Mouse (Mus musculus): Measurements from ENCODE around the gene St5.
A peak's percentile ranks its signal among the peaks of the same experiment; 100 is the strongest.

The St5 gene

GRCm38 (mm10) chr7:109641102-109641501 lies 62.3 kb downstream of the St5 start:
- peak; percentile 33 for DNase-seq (ENCODE audit: low read depth)

- DNase-seq (ENCODE audit: low read depth) = peak; percentile 74
Measured at GRCm38 (mm10) chr7:109637391-109637790, 66.0 kb downstream of the St5 start.

GRCm38 (mm10) chr7:109636086-109636792 lies 67.2 kb downstream of the St5 start:
- DNase-seq (ENCODE audit: low read depth) = peak; percentile 50

DNA sequence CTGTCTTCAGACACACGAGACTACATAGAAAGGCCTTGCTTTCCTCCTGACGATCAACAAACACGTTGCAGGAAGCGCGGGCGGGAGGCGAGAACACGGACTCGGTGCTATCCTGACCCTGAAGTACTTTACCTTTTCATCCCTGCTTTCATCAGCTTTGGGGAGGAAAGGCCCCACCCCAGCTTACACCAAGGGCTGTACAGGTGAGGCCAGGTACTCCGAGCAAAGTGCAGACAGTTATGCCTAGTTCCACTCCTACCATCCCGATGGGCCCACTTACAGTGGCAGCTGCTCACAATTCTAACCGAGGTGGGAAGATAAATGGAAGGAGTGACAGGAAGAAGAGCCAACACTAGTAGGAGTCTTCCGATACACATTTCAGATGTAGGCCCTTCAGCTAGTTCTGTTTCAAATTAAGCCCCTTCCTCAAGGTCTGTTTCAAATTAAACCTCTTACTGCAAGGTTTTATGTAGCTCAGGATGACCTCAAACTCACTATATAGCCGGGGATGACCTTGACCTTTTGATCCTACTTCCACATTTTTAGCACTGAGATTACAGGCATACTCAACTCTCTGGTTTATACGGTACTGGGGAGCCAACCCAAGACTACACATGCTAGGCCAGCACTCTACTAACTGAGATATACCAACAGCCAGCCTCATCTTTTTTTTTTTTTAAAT lies 69.9 kb downstream of the St5 start:
- no peak for DNase-seq (ENCODE audit: low read depth)

- DNase-seq (ENCODE audit: low read depth) = no peak
Measured at GRCm38 (mm10) chr7:109631330-109631729, 72.1 kb downstream of the St5 start.

DNA sequence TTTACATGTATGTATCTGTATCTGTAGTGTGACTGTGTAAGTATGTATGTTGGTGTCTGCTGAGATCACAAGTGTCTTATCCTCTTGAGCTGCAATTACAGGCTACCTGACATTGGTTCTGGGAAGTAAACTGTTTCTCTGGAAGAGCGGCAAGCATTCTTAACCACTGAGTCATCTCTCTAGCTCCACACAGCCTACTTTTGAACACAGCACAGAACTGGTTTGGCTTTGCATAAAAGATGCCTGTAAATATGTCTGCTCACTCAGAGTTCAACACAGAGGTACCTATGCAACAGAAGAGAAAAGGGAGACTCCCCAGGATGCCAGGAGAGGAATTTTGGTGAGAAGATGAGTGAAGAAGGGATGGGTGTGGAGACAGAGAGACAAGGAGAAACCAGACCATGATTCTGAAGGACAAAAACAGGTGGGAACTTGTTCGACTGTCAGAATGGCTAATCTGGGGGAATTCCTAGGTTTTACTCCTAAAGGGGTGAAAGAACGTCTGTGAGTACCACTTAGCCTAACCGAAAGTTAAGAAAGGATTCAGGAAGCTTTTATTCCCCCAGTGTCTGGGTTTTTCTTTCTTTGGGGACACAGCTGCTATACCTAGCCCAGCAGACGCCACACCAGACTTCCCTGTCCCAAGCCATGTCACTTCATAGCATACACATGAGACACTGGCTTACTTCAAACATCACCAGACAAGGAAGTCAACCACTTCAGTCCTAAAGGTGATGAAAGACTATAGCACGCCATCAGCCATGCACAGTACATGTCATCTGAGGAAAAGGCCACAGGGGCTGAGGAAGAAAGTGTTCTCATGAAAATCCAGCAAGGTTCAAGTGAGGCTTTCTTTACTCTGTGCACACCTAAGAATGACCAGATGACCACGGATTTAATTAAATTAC lies 73.3 kb downstream of the St5 start:
- peak; percentile 67 for DNase-seq (ENCODE audit: low read depth)

- DNase-seq (ENCODE audit: low read depth) = no peak
Measured at GRCm38 (mm10) chr7:109628935-109629609, 74.3 kb downstream of the St5 start.

GRCm38 (mm10) chr7:109627851-109628250 lies 75.6 kb downstream of the St5 start:
- peak; percentile 58 for DNase-seq (ENCODE audit: low read depth)

- DNase-seq (ENCODE audit: low read depth) = no peak
Measured at GRCm38 (mm10) chr7:109622234-109622838, 81.1 kb downstream of the St5 start.

DNA sequence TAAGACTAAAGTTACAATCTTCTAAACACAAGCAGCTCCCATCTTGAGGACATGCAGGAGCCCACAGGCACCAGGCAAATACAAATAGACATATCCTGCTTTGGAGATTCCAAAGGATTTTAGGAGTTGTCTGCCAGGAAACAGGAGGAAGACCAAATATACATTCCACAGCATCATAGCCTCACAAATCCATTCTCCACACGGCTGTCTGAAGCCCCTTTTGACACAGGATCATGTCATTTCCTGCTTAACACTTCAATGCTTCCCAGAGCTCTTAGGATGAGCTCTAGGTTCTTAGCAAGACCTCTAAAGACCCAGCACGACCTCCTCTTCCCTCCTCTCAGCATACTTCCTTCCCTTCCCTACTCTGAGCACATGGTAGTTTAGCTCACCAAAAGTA lies 82.4 kb downstream of the St5 start:
- no peak for DNase-seq (ENCODE audit: low read depth)

GRCm38 (mm10) chr7:109620288-109620687 lies 83.1 kb downstream of the St5 start:
- DNase-seq (ENCODE audit: low read depth) = no peak

DNA sequence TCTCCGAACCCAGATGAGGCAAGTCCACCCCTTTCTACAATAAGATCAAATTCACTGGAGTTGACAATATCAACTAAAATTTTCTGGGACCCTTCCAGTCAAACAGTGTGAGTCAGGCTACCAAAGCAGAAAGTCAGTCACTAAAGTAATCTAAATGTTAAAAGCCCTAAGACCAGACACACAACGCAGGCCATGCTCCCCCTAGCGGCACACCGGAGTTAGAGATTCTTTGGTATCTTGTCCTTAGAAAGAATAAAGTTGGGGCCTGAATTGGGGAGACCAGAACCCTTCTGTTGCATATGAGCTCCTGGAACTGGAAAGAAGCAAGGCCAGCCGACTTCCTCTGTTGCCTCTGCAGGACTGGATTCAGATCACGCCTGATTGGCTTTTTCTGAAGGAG lies 84.7 kb downstream of the St5 start:
- peak; percentile 81 for DNase-seq (ENCODE audit: low read depth)

DNA sequence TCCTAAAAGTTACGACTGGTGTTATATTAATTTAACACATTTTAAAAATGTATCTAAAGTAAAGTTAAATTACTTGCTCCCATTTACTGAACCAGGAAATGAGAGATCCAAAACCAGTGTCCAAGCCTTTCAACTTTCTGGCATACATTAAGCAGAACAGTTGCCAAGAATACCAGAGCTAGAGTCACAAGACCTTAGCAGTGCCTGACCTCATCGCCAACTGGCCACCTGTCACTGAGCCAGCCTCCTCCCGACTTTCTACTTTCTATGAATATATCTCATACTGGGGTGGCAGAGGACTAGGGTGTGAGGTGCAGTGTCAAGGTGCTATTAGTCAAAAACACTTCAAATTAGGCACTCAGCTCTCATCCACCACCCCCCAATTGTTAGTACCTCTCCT lies 85.6 kb downstream of the St5 start:
- DNase-seq (ENCODE audit: low read depth) = peak; percentile 63

- no peak for DNase-seq (ENCODE audit: low read depth)
Measured at GRCm38 (mm10) chr7:109616034-109616979, 87.1 kb downstream of the St5 start.

DNA sequence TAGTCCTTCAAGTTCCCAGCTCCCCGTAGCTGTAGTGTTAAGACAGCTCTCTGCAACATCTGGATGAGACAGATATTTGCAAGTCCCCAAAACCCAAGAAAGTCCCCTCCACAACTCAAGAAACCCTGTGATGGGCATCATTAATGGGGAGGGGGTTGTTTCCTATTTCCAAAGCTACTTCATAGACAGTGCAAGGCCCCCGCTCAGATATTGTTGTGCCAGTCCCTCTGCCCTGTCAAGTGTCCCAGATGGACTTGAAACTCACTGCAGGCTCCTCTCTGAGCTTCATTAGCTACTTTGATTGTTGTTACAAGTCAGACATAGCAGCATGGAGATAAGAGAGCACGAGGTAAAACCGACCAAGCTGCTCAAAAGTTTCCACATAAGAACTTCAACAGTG lies 87.8 kb downstream of the St5 start:
- no peak for DNase-seq (ENCODE audit: low read depth)

DNA sequence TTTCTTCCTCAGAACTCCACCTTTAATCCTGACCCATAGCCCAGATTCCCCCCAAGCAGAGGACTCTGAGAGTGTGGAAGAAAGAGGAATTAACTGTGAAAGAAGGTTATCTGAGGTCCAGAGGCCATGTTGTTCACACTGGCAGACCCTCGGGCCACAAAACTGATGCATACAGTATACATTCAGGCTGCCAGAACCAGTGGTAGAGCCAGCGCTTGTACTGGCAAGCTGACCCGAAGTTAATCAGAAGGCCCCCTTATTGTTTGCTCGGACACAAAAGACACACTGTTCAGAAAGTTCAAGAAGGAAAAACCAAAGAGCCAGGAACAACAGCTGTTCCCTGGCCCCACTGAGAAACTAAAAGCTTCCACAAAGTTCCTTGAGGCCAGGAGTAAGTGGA lies 88.5 kb downstream of the St5 start:
- no peak for DNase-seq (ENCODE audit: low read depth)

DNA sequence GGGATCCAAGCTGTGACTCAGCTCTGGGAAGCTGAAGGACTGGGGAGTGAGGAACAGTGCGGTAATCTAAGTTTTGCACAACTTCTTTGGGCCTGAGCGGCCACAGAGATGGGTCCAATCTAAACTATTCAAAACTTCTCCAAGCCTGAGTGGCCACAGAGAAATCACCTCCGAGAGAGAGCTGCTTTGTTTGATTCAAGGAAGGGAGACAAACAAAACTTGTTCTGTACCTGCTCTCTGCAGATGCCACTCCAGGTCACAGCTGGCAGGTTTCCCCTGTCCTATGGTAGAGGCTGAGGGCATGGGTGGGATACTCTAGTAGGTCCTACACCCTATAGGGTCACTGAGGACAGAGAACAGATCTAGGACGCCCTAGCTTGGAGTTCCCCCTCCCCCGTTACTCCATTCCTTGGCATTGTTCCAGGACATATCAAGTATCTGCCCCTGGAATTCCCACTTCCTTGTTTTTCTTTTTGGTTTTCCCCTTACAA lies 89.8 kb downstream of the St5 start:
- DNase-seq (ENCODE audit: low read depth) = peak; percentile 63

DNA sequence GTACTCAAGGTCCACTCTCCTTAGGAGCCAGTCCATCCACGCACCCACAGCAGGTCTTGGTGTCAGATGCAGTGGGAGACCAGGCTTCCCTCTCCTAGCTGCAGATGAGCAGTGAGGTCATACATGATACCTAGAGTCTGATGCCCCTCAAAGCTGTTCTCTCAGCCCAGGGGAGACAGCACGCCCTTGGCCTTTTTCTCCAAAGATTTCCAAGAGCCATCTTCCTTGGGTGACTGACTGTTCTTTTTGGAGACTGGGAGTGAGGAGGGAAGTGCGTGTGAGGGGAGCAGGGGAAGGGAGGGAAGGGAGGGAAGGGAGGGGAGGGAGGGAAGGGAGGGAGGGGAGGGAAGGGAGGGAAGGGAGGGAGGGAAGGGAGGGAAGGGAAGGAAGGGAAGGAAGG lies 90.4 kb downstream of the St5 start:
- DNase-seq (ENCODE audit: low read depth) = no peak

- DNase-seq (ENCODE audit: low read depth) = no peak
Measured at GRCm38 (mm10) chr7:109612531-109612930, 90.9 kb downstream of the St5 start.

- no peak for DNase-seq (ENCODE audit: low read depth)
Measured at GRCm38 (mm10) chr7:109610348-109610747, 93.1 kb downstream of the St5 start.

All from NIH3T3 (cell line).